Mouse (Mus musculus) kidney, adult 18-20 months (tissue): ENCODE data around the gene Col15a1.

Source experiments
- DNase-seq: peaks from one replicate; pipeline ENCODE4 v3.0.0; 2021

Gene Col15a1

GRCm38 (mm10) chr4:47352803-47353388 lies 144.9 kb downstream of the Col15a1 start, which contains the start of gene Tgfbr1:
Gene Tgfbr1 (plus strand): TSS chr4:47353222.
- peak; percentile 99 for DNase-seq

- DNase-seq: peak; percentile 57
Observed at GRCm38 (mm10) chr4:47353416-47354111, 145.6 kb downstream of the Col15a1 start.

- DNase-seq: no peak
Observed at GRCm38 (mm10) chr4:47354304-47354703, 146.3 kb downstream of the Col15a1 start.

GRCm38 (mm10) chr4:47362662-47363061 lies 154.7 kb downstream of the Col15a1 start:
- no peak for DNase-seq
